Mouse (Mus musculus): ENCODE results near the gene Fam47c. TPM values are rescaled to one million over a fixed set of nuclear protein-coding genes. Genes with fewer than 3 reads are reported as not detected.

The Fam47c gene
- total RNA-seq (2022) = not detected

DNA sequence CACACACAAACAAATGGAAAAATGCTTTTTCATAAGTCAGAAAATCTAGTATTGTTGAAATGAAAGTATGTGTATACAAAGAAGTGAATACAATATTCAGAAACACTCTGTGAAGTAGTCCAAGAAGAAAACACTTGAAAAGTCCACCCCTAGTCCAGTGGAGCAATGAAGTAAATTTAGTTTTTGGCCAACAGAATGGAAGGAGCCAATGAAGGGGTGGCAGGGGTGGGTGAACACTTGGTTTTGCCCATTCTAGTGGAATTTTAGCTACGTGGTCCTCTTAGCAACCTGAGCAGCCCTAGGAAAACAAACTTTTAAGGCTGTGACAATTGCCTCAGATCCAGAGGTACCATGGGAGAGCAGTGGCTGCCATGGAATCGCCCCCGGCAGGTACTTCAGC, at the start of gene Fam47c:
TSS of gene Fam47c (plus strand) at position 301 of the 400 bp plus-strand sequence.
- no peak for DNase-seq

- DNase-seq = no peak
Observed at GRCm38 (mm10) chrX:78769408-78769807, 31.8 kb downstream of the Fam47c start.

GRCm38 (mm10) chrX:78777078-78777477, 39.5 kb downstream of the Fam47c start:
- DNase-seq = no peak

Other genes with a start within 250 kb of the Fam47c start
- gene Prrg1, start 153.9 kb upstream of the Fam47c start, total RNA-seq (2022) = 1 to 10 TPM; 2.2 to 3.5 (median 2.9) TPM